Mouse (Mus musculus) C2C12 (cell line): ENCODE results near the gene BC051665.

ENCODE experiments used
- CEBPB ChIP-seq: IDR thresholded peaks from one replicate; pipeline ENCODE4 v1.6.1; 2011; ENCODE audit warnings: low read depth, mild to moderate bottlenecking, control low read depth, moderate library complexity
- CTCF ChIP-seq: IDR thresholded peaks from one replicate; pipeline ENCODE4 v1.5.1; 2011; ENCODE audit not compliant: control insufficient read depth, insufficient read depth, insufficient read length
- FOSL1 ChIP-seq: IDR thresholded peaks from one replicate; pipeline ENCODE4 v1.8.0; 2011; ENCODE audit warnings: mild to moderate bottlenecking, low read length; ENCODE audit not compliant: poor library complexity, insufficient read depth, severe bottlenecking
- MAX ChIP-seq: IDR thresholded peaks from one replicate; pipeline ENCODE4 v1.6.1; 2011; ENCODE audit warnings: mild to moderate bottlenecking, control low read depth
- MYOD1 ChIP-seq: IDR thresholded peaks from one replicate; pipeline ENCODE4 v1.6.1; 2011; ENCODE audit warnings: low read depth; ENCODE audit not compliant: control insufficient read depth, insufficient read length
- MYOG ChIP-seq: IDR thresholded peaks from one replicate; pipeline ENCODE4 v1.6.1; 2011; ENCODE audit not compliant: control insufficient read depth, insufficient read length; ENCODE audit errors: extremely low read depth
- USF1 ChIP-seq: IDR thresholded peaks from one replicate; pipeline ENCODE4 v1.6.1; 2011; ENCODE audit warnings: low read depth, mild to moderate bottlenecking, control low read depth, moderate library complexity

DNA sequence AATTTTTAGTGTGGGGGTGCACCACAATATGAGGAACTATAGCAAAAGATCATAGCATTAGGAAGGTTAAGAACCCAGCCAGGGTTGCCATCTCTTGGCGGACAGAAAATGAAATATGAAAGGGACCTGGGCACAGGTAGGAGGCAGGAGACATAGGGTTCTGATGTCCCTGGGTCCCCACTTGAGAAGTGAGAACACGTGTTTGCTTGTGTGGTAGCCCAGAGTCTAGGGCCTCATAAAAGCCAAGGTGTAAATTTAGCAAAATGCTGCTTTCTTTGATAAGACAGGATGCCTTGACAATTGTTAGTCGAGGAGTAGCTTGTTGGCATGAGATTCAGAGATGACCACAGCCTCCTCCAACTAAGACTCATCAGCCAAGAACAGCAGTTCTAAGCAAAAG is 41.4 kb downstream of the BC051665 start:
- no peak for TF ChIP-seq CTCF
- no peak for TF ChIP-seq MAX
- TF ChIP-seq CEBPB, result no peak
- TF ChIP-seq MYOD1, result no peak
- TF ChIP-seq MYOG, result no peak
- TF ChIP-seq FOSL1, result no peak
- no peak for TF ChIP-seq USF1
